Mouse (Mus musculus) kidney, adult 2 months (tissue): ENCODE results near the gene Gzmn.
"Not testable (repeated sequence)": the region's sequence is repeated elsewhere in the genome, so short reads cannot be mapped to it uniquely, and the experiment has no call there.

ENCODE experiments used
- CTCF ChIP-seq: fragments of 200-500 bp; conservative IDR thresholded peaks from 2 replicates; pipeline ENCODE4 v1.5.1; 2011; ENCODE audit warnings: low read depth, mild to moderate bottlenecking, control low read depth, low read length, moderate library complexity, mixed read lengths; ENCODE audit not compliant: insufficient read depth, insufficient read length
- POLR2A ChIP-seq: fragments of 200-500 bp; IDR thresholded peaks from one replicate; pipeline ENCODE4 v1.6.1; 2011; ENCODE audit warnings: low read depth, low read length, control low read depth

GRCm38 (mm10) chr14:56132508-56132907 is 41.9 kb downstream of the Gzmn start, which contains the start of gene Gzmd:
- TF ChIP-seq CTCF, POLR2A: not testable (repeated sequence)
